Mouse (Mus musculus) cerebellum, adult 2 months (tissue): ENCODE data around the gene Cd40.

Experiments
- CTCF ChIP-seq: fragments of 200-500 bp; IDR thresholded peaks from 2 replicates; pipeline ENCODE4 v1.5.1; 2011; ENCODE audit warnings: low read depth, mild to moderate bottlenecking, control low read depth, low read length, moderate library complexity, borderline replicate concordance; ENCODE audit not compliant: insufficient read depth
- POLR2A ChIP-seq: fragments of 200-500 bp; IDR thresholded peaks from 2 replicates; pipeline ENCODE4 v1.6.1; 2011; ENCODE audit warnings: low read length, control low read depth, borderline replicate concordance; ENCODE audit not compliant: insufficient read depth

- TF ChIP-seq CTCF (no peak), POLR2A (no peak)
These were observed 21.6 kb downstream of the Cd40 start for GRCm38 (mm10) chr2:165077055-165077454.
